Mouse (Mus musculus): ENCODE results near the gene Eefsec.

The Eefsec gene

GRCm38 (mm10) chr6:88416130-88416758 lies 30.1 kb downstream of the Eefsec start:
- no peak for DNase-seq (ENCODE audit: low spot score)

GRCm38 (mm10) chr6:88412604-88413003 lies 33.7 kb downstream of the Eefsec start:
- DNase-seq (ENCODE audit: low spot score), result no peak

- no peak for DNase-seq (ENCODE audit: low spot score)
Observed at GRCm38 (mm10) chr6:88409492-88409891, 36.8 kb downstream of the Eefsec start.

GRCm38 (mm10) chr6:88400451-88400850 lies 45.9 kb downstream of the Eefsec start:
- DNase-seq (ENCODE audit: low spot score), result no peak

GRCm38 (mm10) chr6:88397985-88398384 lies 48.4 kb downstream of the Eefsec start:
- DNase-seq (ENCODE audit: low spot score), result no peak

- peak; percentile 21 for DNase-seq (ENCODE audit: low spot score)
Observed at GRCm38 (mm10) chr6:88388946-88389345, 57.4 kb downstream of the Eefsec start.

- DNase-seq (ENCODE audit: low spot score), result no peak
Observed at GRCm38 (mm10) chr6:88387836-88388724, 58.3 kb downstream of the Eefsec start.

GRCm38 (mm10) chr6:88384420-88385053 lies 61.8 kb downstream of the Eefsec start:
- no peak for DNase-seq (ENCODE audit: low spot score)

- no peak for DNase-seq (ENCODE audit: low spot score)
Observed at GRCm38 (mm10) chr6:88383734-88384133, 62.6 kb downstream of the Eefsec start.

- no peak for DNase-seq (ENCODE audit: low spot score)
Observed at GRCm38 (mm10) chr6:88379756-88380155, 66.6 kb downstream of the Eefsec start.

- no peak for DNase-seq (ENCODE audit: low spot score)
Observed at GRCm38 (mm10) chr6:88378829-88379228, 67.5 kb downstream of the Eefsec start.

- DNase-seq (ENCODE audit: low spot score), result no peak
Observed at GRCm38 (mm10) chr6:88374247-88374646, 72.1 kb downstream of the Eefsec start.

GRCm38 (mm10) chr6:88369851-88370635 lies 76.3 kb downstream of the Eefsec start:
- DNase-seq (ENCODE audit: low spot score), result peak; percentile 43

- DNase-seq (ENCODE audit: low spot score), result no peak
Observed at GRCm38 (mm10) chr6:88363475-88364012, 82.8 kb downstream of the Eefsec start.

GRCm38 (mm10) chr6:88361096-88361495 lies 85.2 kb downstream of the Eefsec start:
- peak; percentile 57 for DNase-seq (ENCODE audit: low spot score)

GRCm38 (mm10) chr6:88358210-88358609 lies 88.1 kb downstream of the Eefsec start:
- no peak for DNase-seq (ENCODE audit: low spot score)

GRCm38 (mm10) chr6:88355866-88356265 lies 90.5 kb downstream of the Eefsec start:
- DNase-seq (ENCODE audit: low spot score), result no peak

GRCm38 (mm10) chr6:88352541-88352940 lies 93.8 kb downstream of the Eefsec start:
- no peak for DNase-seq (ENCODE audit: low spot score)

- DNase-seq (ENCODE audit: low spot score), result no peak
Observed at GRCm38 (mm10) chr6:88346776-88347175, 99.6 kb downstream of the Eefsec start.

GRCm38 (mm10) chr6:88345311-88345710 lies 101.0 kb downstream of the Eefsec start:
- DNase-seq (ENCODE audit: low spot score), result no peak

Data from testis, postnatal 14 days (tissue).